Mouse (Mus musculus) embryonic facial prominence, embryonic 14.5 days (tissue): ENCODE measurements around the gene Gm20920. TPM values are rescaled to one million over a fixed set of nuclear protein-coding genes. Genes with fewer than 3 reads are reported as not detected.
"Not testable (repeated sequence)": the region's sequence is repeated elsewhere in the genome, so short reads cannot be mapped to it uniquely, and the experiment has no call there.

ENCODE experiments used
- ATAC-seq: fragments of 200-750 bp; cut with Nextera tagmentation; 2 replicates; pipeline ENCODE4 v1.8.0; 2017; ENCODE audit warnings: low read depth, moderate number of reproducible peaks, moderate TSS enrichment
- DNase-seq: peaks from one replicate; pipeline ENCODE4 v3.0.0-alpha.2; 2015; ENCODE audit warnings: low spot score
- H3K27ac ChIP-seq: fragments of 300-500 bp; sonication (generic); replicated peaks from 2 replicates; pipeline ENCODE4 v1.5.1; 2014; ENCODE audit warnings: low read depth, mild to moderate bottlenecking, low read length, moderate library complexity
- H3K27me3 ChIP-seq: fragments of 300-500 bp; sonication (generic); replicated peaks from 2 replicates; pipeline ENCODE4 v1.6.1; 2014; ENCODE audit warnings: low read length; ENCODE audit not compliant: control insufficient read depth, insufficient read depth
- H3K36me3 ChIP-seq: fragments of 300-500 bp; sonication (generic); 2 replicates; pipeline ENCODE4 v1.6.1; 2014; ENCODE audit warnings: low read length, mixed read lengths; ENCODE audit not compliant: control insufficient read depth, insufficient read depth
- H3K4me1 ChIP-seq: fragments of 300-500 bp; sonication (generic); 2 replicates; pipeline ENCODE4 v1.6.1; 2014; ENCODE audit warnings: antibody characterized with exemption, low read length; ENCODE audit not compliant: control insufficient read depth, insufficient read depth
- H3K4me2 ChIP-seq: fragments of 300-500 bp; sonication (generic); 2 replicates; pipeline ENCODE4 v1.6.1; 2014; ENCODE audit warnings: low read depth, mild to moderate bottlenecking, low read length, moderate library complexity, mixed read lengths
- H3K4me3 ChIP-seq: fragments of 300-500 bp; sonication (generic); 2 replicates; pipeline ENCODE4 v1.5.1; 2014; ENCODE audit warnings: low read depth, mild to moderate bottlenecking, low read length
- H3K9ac ChIP-seq: fragments of 300-500 bp; sonication (generic); 2 replicates; pipeline ENCODE4 v1.6.1; 2014; ENCODE audit warnings: low read depth, mild to moderate bottlenecking, low read length, moderate library complexity, mixed read lengths
- H3K9me3 ChIP-seq: fragments of 300-500 bp; sonication (generic); 2 replicates; pipeline ENCODE4 v1.6.1; 2016; ENCODE audit warnings: low read length; ENCODE audit not compliant: control insufficient read depth
- whole genome bisulfite sequencing: fragments of 180-500 bp; shearing (Covaris S2); extraction: QIAGEN DNeasy Blood & Tissue Kit; methylation state at CpG from one replicate; pipeline ENCODE4 v1.1.7; 2014; 5-methylcytosine and 5-hydroxymethylcytosine counted together
- polyA plus RNA-seq: library from polyadenylated mRNA; unstranded; fragments of >200 nt; fragmentation: Nextera tagmentation; extraction: Ambion mirVana; gene quantifications from 2 replicates; pipeline ENCODE4 v1.2.1, GENCODE M21; 2014

Gm20920 gene
- not detected in 2 replicates for polyA plus RNA-seq

- ATAC-seq, DNase-seq, H3K27me3 ChIP-seq, H3K4me2 ChIP-seq, H3K4me3 ChIP-seq, H3K36me3 ChIP-seq, H3K9ac ChIP-seq, H3K4me1 ChIP-seq, H3K9me3 ChIP-seq, H3K27ac ChIP-seq: not testable (repeated sequence)
- no CpG with 5 or more reads among the region's 6 CpGs for WGBS
These were observed at the start of gene Gm20920 for GRCm38 (mm10) chrY:51851820-51852219. TSS of gene Gm20920 (plus strand) at chrY:51852120.
